Mouse (Mus musculus) layer of hippocampus, adult 2 months (tissue): ENCODE data around the gene Itga1. TPM values are rescaled to one million over a fixed set of nuclear protein-coding genes. Genes with fewer than 3 reads are reported as not detected.

Experiments
- DNase-seq, 2 experiments: peaks; one replicate each; pipeline ENCODE4 v3.0.0; 2022; ENCODE audit warnings: low spot score in 2 of 2
- H3K27ac ChIP-seq: fragments of 200-600 bp; 2 replicates; pipeline ENCODE4 v1.8.1; 2022
- H3K4me3 ChIP-seq: fragments of 200-600 bp; 2 replicates; pipeline ENCODE4 v1.8.1; 2022; ENCODE audit warnings: mild to moderate bottlenecking
- CTCF ChIP-seq: fragments of 200-600 bp; conservative IDR thresholded peaks from 2 replicates; pipeline ENCODE4 v1.8.1; 2022; ENCODE audit warnings: antibody characterized with exemption, mild to moderate bottlenecking, moderate library complexity
- total RNA-seq, 2 experiments: library from RNA; stranded (reverse); gene quantifications; 2 replicates each; pipeline ENCODE4 v1.2.3; 2021

Itga1 gene
- total RNA-seq, 2 experiments from 2014 or later: 5.3 to 7.1 TPM

- no peak for TF ChIP-seq CTCF
- Histone ChIP-seq H3K27ac (no peak overlapping the region), H3K4me3 (no peak overlapping the region)
- no peak for DNase-seq
Observed at GRCm38 (mm10) chr13:115067324-115067967, 34.3 kb downstream of the Itga1 start.

GRCm38 (mm10) chr13:115057555-115057954 is 44.2 kb downstream of the Itga1 start:
- TF ChIP-seq CTCF: no peak
- no peak for DNase-seq
- no peak overlapping the region for H3K4me3 ChIP-seq
- no peak overlapping the region for H3K27ac ChIP-seq

- peak overlapping the region; percentile 20; the same call in 1 of the 2 replicates for H3K4me3 ChIP-seq
- no peak for DNase-seq
- no peak for TF ChIP-seq CTCF
- peak overlapping the region; percentile 43; the same call in 1 of the 2 replicates for H3K27ac ChIP-seq
Observed at GRCm38 (mm10) chr13:115054783-115055182, 47.0 kb downstream of the Itga1 start.

GRCm38 (mm10) chr13:115052568-115052967 is 49.2 kb downstream of the Itga1 start:
- DNase-seq: peak in 1 of 2 experiments; percentile 39
- Histone ChIP-seq H3K27ac (no peak overlapping the region), H3K4me3 (no peak overlapping the region; the same call in 1 of the 2 replicates)
- TF ChIP-seq CTCF: no peak

- DNase-seq: peak in 1 of 2 experiments; percentile 5
- TF ChIP-seq CTCF: no peak
Observed at GRCm38 (mm10) chr13:115050660-115051559, 50.9 kb downstream of the Itga1 start.

GRCm38 (mm10) chr13:115042652-115043051 is 59.1 kb downstream of the Itga1 start:
- Histone ChIP-seq H3K4me3 (no peak overlapping the region), H3K27ac (no peak overlapping the region)
- no peak for TF ChIP-seq CTCF
- no peak for DNase-seq

More at GRCm38 (mm10) chr13:115050660-115051559, 50.9 kb downstream of the Itga1 start:
- Histone ChIP-seq H3K27ac (no peak overlapping the region), H3K4me3 (no peak overlapping the region)

- H3K4me3 ChIP-seq: no peak overlapping the region
- no peak overlapping the region for H3K27ac ChIP-seq
- DNase-seq: no peak
- no peak for TF ChIP-seq CTCF
Observed at GRCm38 (mm10) chr13:115037304-115037703, 64.5 kb downstream of the Itga1 start.

- Histone ChIP-seq H3K4me3 (no peak overlapping the region), H3K27ac (no peak overlapping the region)
- TF ChIP-seq CTCF: no peak
- DNase-seq: no peak
Observed at GRCm38 (mm10) chr13:115035387-115035786, 66.4 kb downstream of the Itga1 start.

GRCm38 (mm10) chr13:115033135-115033534 is 68.6 kb downstream of the Itga1 start:
- DNase-seq: no peak
- no peak for TF ChIP-seq CTCF
- Histone ChIP-seq H3K27ac (no peak overlapping the region), H3K4me3 (no peak overlapping the region)

GRCm38 (mm10) chr13:115031177-115032000 is 70.4 kb downstream of the Itga1 start:
- DNase-seq: peak in 1 of 2 experiments; percentile 28
- no peak overlapping the region for H3K4me3 ChIP-seq
- no peak for TF ChIP-seq CTCF
- H3K27ac ChIP-seq: no peak overlapping the region

- Histone ChIP-seq H3K27ac (no peak overlapping the region), H3K4me3 (no peak overlapping the region)
- DNase-seq: no peak
- TF ChIP-seq CTCF: no peak
Observed at GRCm38 (mm10) chr13:115025394-115025793, 76.4 kb downstream of the Itga1 start.

- Histone ChIP-seq H3K4me3 (no peak overlapping the region), H3K27ac (no peak overlapping the region)
- TF ChIP-seq CTCF: no peak
- no peak for DNase-seq
Observed at GRCm38 (mm10) chr13:115022117-115022787, 79.5 kb downstream of the Itga1 start.
